Mouse (Mus musculus) c-Kit-positive CD71-negative TER-119-negative erythroid progenitor cells, embryonic 14.5 days (primary cell): ENCODE measurements around the gene Rrn3.

Source experiments
- DNase-seq: peaks from one replicate; pipeline ENCODE4 v3.0.0-alpha.2; 2013; ENCODE audit warnings: low read depth

Gene Rrn3

DNA sequence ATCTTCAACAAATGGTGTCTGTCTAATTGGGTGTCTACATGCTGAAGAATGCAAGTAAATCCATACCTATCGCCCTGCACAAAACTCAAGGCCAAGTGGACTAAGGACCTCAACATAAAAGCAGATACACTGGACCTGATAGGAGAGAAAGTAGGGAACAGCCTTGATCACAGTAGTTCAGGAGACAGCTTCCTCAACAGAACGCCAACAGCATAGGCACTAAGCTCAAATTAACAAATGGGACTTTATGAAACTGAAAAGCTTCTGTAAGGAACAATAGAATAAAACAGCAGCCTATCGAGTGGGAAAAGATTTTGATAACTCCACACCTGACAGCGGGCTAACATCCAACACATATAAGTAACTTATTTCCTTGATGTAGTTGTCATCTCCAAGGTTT lies 70.9 kb downstream of the Rrn3 start:
- DNase-seq = no peak

DNA sequence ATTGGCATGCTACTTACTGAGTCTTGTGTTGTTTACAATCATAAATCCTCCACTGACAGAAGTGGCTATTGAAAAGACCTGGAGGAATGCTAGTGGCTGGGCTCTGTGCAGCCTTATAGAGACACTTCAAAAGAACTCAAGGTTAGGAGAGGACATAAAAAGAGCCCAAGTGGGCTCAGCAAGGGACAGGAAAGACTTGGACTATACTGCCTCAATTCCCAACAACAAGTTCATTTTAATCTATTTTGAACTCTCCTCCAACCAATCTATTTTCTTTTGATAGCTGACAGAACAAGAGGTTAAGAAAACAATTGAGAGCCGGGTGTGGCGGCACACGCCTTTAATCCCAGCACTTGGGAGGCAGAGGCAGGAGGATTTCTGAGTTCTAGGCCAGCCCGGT lies 73.4 kb downstream of the Rrn3 start:
- no peak for DNase-seq
